Mouse (Mus musculus) heart, embryonic 12.5 days (tissue): ENCODE data around the gene Rab40b. TPM values are rescaled to one million over a fixed set of nuclear protein-coding genes. Genes with fewer than 3 reads are reported as not detected.

Source experiments
- ATAC-seq: fragments of 200-750 bp; cut with Nextera tagmentation; 2 replicates; pipeline ENCODE4 v1.8.0; 2017; ENCODE audit warnings: moderate TSS enrichment, moderate library complexity; ENCODE audit not compliant: insufficient number of reproducible peaks, low FRiP score
- H3K27ac ChIP-seq: fragments of 300-500 bp; sonication (generic); 2 replicates; pipeline ENCODE4 v1.5.1; 2016; ENCODE audit warnings: mild to moderate bottlenecking, moderate library complexity; ENCODE audit not compliant: poor library complexity, severe bottlenecking
- H3K27me3 ChIP-seq: fragments of 300-500 bp; sonication (generic); replicated peaks from 2 replicates; pipeline ENCODE4 v1.6.1; 2016; ENCODE audit warnings: mild to moderate bottlenecking, moderate library complexity
- H3K36me3 ChIP-seq: fragments of 300-500 bp; sonication (generic); 2 replicates; pipeline ENCODE4 v1.6.1; 2016; ENCODE audit warnings: mild to moderate bottlenecking, moderate library complexity
- H3K4me1 ChIP-seq: fragments of 300-500 bp; sonication (generic); replicated peaks from 2 replicates; pipeline ENCODE4 v1.6.1; 2016; ENCODE audit warnings: mild to moderate bottlenecking
- H3K4me2 ChIP-seq: fragments of 300-500 bp; sonication (generic); 2 replicates; pipeline ENCODE4 v1.6.1; 2016; ENCODE audit warnings: mild to moderate bottlenecking, moderate library complexity
- H3K4me3 ChIP-seq: fragments of 300-500 bp; sonication (generic); 2 replicates; pipeline ENCODE4 v1.5.1; 2016; ENCODE audit warnings: mild to moderate bottlenecking
- H3K9ac ChIP-seq: fragments of 300-500 bp; sonication (generic); 2 replicates; pipeline ENCODE4 v1.6.1; 2016; ENCODE audit warnings: mild to moderate bottlenecking, moderate library complexity
- H3K9me3 ChIP-seq: fragments of 300-500 bp; sonication (generic); replicated peaks from 2 replicates; pipeline ENCODE4 v1.6.1; 2016; ENCODE audit warnings: mild to moderate bottlenecking, moderate library complexity
- WGBS: fragments of 180-500 bp; shearing (Covaris S2); methylation state at CpG from one replicate; pipeline ENCODE4 v1.1.7; 2016; 5-methylcytosine and 5-hydroxymethylcytosine counted together
- polyA plus RNA-seq: library from polyadenylated mRNA; unstranded; fragments of >200 nt; fragmentation: Nextera tagmentation; extraction: Ambion mirVana; gene quantifications from 2 replicates; pipeline ENCODE4 v1.2.1, GENCODE M21; 2016

Rab40b gene
- 3.8 and 4.4 TPM in 2 replicates for polyA plus RNA-seq

GRCm38 (mm10) chr11:121387750-121388553 is at the start of gene Rab40b:
Rab40b (minus strand) TSS chr11:121388251.
- H3K4me3 ChIP-seq: peak within 1 kb of the TSS; percentile 67
- H3K36me3 ChIP-seq: no peaks in the 10 kb centered on the region
- peak within 1 kb of the TSS; percentile 73 for H3K9ac ChIP-seq
- peaks cover 13% of the 10 kb centered on the region for H3K4me1 ChIP-seq
- ATAC-seq: peak; percentile 98
- peak within 1 kb of the TSS; percentile 85 for H3K4me2 ChIP-seq
- no peaks in the 10 kb centered on the region; the same call in 1 of the 2 replicates for H3K27me3 ChIP-seq
- WGBS: 1% methylated on average over 61 of the region's 61 CpGs
- no peak within 1 kb of the TSS; the same call in 1 of the 2 replicates for H3K27ac ChIP-seq
- H3K9me3 ChIP-seq: no peaks in the 10 kb centered on the region

DNA sequence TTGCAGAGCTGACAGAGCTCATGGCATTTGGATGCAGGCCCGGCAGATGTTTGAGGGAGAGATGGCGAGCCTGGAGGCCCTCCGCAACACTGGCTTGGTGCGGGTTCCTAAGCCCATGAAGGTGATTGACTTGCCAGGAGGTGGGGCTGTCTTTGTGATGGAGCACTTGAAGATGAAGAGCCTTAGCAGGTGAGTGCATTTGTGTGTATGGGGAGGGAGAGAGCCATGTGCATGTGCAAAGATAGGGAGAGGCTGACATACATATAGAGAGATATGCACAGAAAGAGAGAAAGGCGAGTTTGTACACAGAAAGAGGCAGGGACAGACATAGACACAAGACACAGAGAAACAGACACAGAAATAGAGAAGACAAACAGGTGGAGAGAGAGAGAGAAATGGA is 49.2 kb upstream of the Rab40b start:
- Histone ChIP-seq H3K9me3 (no peaks in the 10 kb centered on the region), H3K9ac (no peak overlapping the region), H3K27me3 (no peaks in the 10 kb centered on the region), H3K27ac (no peak overlapping the region), H3K4me1 (peaks cover 26% of the 10 kb centered on the region), H3K36me3 (no peaks in the 10 kb centered on the region), H3K4me3 (no peak overlapping the region), H3K4me2 (no peak overlapping the region)
- WGBS: 59% methylated on average over 5 of the region's 5 CpGs
- no peak for ATAC-seq

- Histone ChIP-seq H3K36me3 (peaks cover 12% of the 10 kb centered on the region), H3K9ac (peak within 1 kb of the TSS; percentile 65), H3K9me3 (no peaks in the 10 kb centered on the region), H3K4me3 (peak within 1 kb of the TSS; percentile 58), H3K27ac (peak within 1 kb of the TSS; percentile 71), H3K27me3 (no peaks in the 10 kb centered on the region), H3K4me2 (peak within 1 kb of the TSS; percentile 83), H3K4me1 (peaks cover 22% of the 10 kb centered on the region)
- peak; percentile 93 for ATAC-seq
- WGBS: 6% methylated on average over 30 of the region's 30 CpGs
Observed at GRCm38 (mm10) chr11:121434156-121435155, 46.4 kb upstream of the Rab40b start, which contains the start of gene Fn3k. Fn3k (plus strand) TSS chr11:121434913.

DNA sequence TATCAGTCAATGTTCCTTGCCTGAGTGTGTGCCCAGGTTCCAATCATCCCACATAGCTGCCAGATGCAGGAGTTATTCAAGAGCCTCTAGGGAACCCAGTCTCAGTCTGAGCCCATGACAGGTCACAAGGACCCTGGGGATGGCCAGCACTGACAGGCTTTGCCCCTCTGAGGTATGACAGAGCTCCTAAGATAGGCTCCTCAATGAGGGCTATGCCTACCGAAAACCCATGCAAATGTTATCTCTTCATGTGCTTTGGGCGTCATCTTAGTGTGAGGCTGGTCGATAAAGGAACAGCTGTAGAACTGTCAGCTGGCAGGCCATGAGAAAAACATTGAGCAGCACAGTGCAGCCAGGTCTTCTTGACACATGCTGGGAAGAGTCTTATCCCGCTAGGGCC is 45.3 kb upstream of the Rab40b start:
- Histone ChIP-seq H3K4me1 (peaks cover 22% of the 10 kb centered on the region), H3K27ac (peak overlapping the region; percentile 71), H3K36me3 (peaks cover 21% of the 10 kb centered on the region), H3K27me3 (no peaks in the 10 kb centered on the region), H3K9me3 (no peaks in the 10 kb centered on the region), H3K9ac (no peak overlapping the region), H3K4me3 (no peak overlapping the region), H3K4me2 (peak overlapping the region; percentile 27)
- peak; percentile 59 for ATAC-seq
- WGBS: 42% methylated on average over 4 of the region's 4 CpGs

DNA sequence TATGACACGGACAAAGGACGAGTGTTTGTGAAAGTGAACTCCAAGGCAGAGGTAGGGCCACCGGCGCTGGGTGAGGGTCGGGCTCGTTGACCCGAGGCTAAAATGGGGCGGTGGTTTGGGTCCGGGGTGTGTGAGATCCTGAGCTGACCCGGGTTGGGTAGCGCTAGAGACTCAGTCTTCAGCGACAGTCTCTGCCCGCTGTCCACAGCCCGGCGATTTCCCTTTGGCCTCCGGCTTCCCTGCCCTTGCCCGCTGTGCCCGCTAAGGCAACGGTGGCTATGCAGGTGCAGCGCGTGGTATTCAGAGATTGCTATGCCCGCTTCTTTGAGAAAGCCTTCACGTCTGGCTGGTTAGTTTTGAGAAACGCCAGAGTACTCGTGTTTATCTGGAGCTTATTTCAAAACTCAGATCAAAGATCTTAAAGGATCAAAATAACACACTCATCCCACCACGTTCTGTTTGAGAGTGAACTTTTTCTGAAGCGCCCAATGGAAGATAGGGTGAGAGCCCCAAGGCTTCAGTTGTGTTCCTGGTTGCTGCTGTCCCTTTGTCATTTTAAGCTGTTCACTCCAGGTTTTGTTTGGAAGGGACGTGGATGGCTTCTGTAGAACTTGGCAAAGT is 33.6 kb upstream of the Rab40b start:
- H3K9ac ChIP-seq: peak overlapping the region; percentile 83
- H3K27me3 ChIP-seq: 0 out of 2 replicates have a peak, but pooled peaks cover 3% of the 10 kb centered on the region
- peak overlapping the region; percentile 87 for H3K4me3 ChIP-seq
- peak; percentile 71 for ATAC-seq
- peak overlapping the region; percentile 83 for H3K4me2 ChIP-seq
- WGBS: under 1% methylated on average over 28 of the region's 28 CpGs
- H3K9me3 ChIP-seq: no peaks in the 10 kb centered on the region
- peaks cover 12% of the 10 kb centered on the region for H3K4me1 ChIP-seq
- H3K36me3 ChIP-seq: no peaks in the 10 kb centered on the region
- peak overlapping the region; percentile 3; the same call in 1 of the 2 replicates for H3K27ac ChIP-seq

DNA sequence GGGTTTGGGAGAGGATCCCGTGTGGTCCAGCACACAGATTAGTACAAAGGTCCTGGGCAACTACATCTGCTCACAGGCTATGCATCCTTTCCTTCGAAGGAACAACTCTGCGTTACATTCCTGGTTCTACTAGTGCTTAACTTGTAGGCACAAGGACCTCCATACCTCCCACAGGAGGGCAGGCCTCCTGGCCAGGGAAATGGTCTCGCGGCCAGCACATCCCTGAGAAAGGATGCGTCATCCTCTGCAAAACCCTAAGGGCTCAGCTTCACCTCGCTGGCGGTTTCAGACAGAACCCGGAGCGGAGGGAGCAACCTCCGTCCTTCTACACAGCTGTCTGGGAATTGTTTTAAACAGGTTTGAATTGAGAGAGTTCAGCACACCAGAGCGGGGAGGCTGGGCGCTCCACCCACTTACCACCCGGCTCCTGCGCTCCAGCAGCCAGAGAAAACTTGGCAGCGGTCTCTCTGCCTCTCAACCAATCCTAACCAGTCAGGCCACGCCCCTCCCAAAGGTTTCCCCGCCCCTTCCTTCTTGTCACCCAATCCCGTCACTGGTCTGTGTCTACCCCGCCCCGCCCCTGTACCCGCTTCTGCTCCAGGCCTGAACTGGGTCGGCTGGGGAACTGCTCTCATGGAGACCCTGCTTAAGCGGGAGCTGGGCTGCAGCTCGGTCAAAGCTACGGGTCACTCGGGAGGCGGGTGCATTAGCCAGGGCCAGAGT is 32.9 kb upstream of the Rab40b start, which contains the start of gene Fn3krp:
Gene Fn3krp, plus strand, starts transcription at position 572 of the 723 bp plus-strand sequence.
- Histone ChIP-seq H3K9me3 (no peaks in the 10 kb centered on the region), H3K27me3 (0 out of 2 replicates have a peak, but pooled peaks cover 3% of the 10 kb centered on the region), H3K4me2 (peak within 1 kb of the TSS; percentile 83), H3K4me3 (peak within 1 kb of the TSS; percentile 87), H3K4me1 (peaks cover 12% of the 10 kb centered on the region), H3K27ac (peak within 1 kb of the TSS; percentile 83), H3K36me3 (no peaks in the 10 kb centered on the region), H3K9ac (peak within 1 kb of the TSS; percentile 83)
- peak; percentile 100 for ATAC-seq
- WGBS: 1% methylated on average over 28 of the region's 28 CpGs

GRCm38 (mm10) chr11:121420379-121420778 is 32.3 kb upstream of the Rab40b start:
- ATAC-seq: no peak
- 54% methylated on average over 5 of the region's 5 CpGs for WGBS
- H3K4me1 ChIP-seq: peaks cover 12% of the 10 kb centered on the region
- H3K9me3 ChIP-seq: no peaks in the 10 kb centered on the region
- H3K27me3 ChIP-seq: 0 out of 2 replicates have a peak, but pooled peaks cover 3% of the 10 kb centered on the region
- peak overlapping the region; percentile 83 for H3K4me2 ChIP-seq
- peak overlapping the region; percentile 87 for H3K4me3 ChIP-seq
- H3K36me3 ChIP-seq: no peaks in the 10 kb centered on the region
- peak overlapping the region; percentile 58; the same call in 1 of the 2 replicates for H3K9ac ChIP-seq
- H3K27ac ChIP-seq: no peak overlapping the region

GRCm38 (mm10) chr11:121418932-121419331 is 30.9 kb upstream of the Rab40b start:
- Histone ChIP-seq H3K9ac (no peak overlapping the region), H3K27me3 (0 out of 2 replicates have a peak, but pooled peaks cover 3% of the 10 kb centered on the region), H3K9me3 (no peaks in the 10 kb centered on the region), H3K36me3 (no peaks in the 10 kb centered on the region), H3K27ac (no peak overlapping the region), H3K4me1 (peaks cover 15% of the 10 kb centered on the region), H3K4me3 (no peak overlapping the region), H3K4me2 (no peak overlapping the region)
- no peak for ATAC-seq
- WGBS: 65% methylated on average over 2 of the region's 2 CpGs

- WGBS: 75% methylated on average over 5 of the region's 5 CpGs
- no peaks in the 10 kb centered on the region for H3K36me3 ChIP-seq
- H3K4me3 ChIP-seq: no peak overlapping the region
- 0 out of 2 replicates have a peak, but pooled peaks cover 3% of the 10 kb centered on the region for H3K27me3 ChIP-seq
- H3K4me2 ChIP-seq: no peak overlapping the region
- peaks cover 15% of the 10 kb centered on the region for H3K4me1 ChIP-seq
- no peaks in the 10 kb centered on the region for H3K9me3 ChIP-seq
- H3K9ac ChIP-seq: no peak overlapping the region
- H3K27ac ChIP-seq: no peak overlapping the region
- ATAC-seq: no peak
Observed at GRCm38 (mm10) chr11:121417971-121418370, 29.9 kb upstream of the Rab40b start.

DNA sequence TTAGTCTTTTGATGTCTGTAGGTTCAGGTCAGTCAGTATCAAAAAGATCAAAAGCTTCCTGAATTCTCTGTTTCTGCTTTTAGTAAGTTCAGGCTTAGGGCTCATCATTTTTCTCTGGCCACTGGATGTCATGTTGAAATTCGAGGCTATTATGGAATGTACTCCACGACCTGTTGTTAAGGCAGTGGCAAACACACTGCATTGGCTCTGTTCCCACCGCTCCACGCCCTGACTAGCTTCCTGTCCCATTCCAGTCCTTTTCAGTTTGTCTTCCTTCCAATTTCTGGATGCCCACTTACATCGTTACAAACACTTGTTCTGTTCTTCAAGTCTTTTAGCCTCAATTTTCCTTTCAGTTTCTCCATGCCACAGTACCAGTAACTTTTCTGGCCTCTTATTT is 27.3 kb upstream of the Rab40b start:
- Histone ChIP-seq H3K27me3 (0 out of 2 replicates have a peak, but pooled peaks cover 3% of the 10 kb centered on the region), H3K4me1 (peaks cover 4% of the 10 kb centered on the region; the same call in 1 of the 2 replicates), H3K9me3 (no peaks in the 10 kb centered on the region), H3K4me2 (no peak overlapping the region), H3K4me3 (no peak overlapping the region), H3K36me3 (no peaks in the 10 kb centered on the region), H3K9ac (no peak overlapping the region), H3K27ac (no peak overlapping the region)
- WGBS: 66% methylated on average over 5 of the region's 5 CpGs
- no peak for ATAC-seq
